Mouse (Mus musculus): ENCODE results near the gene Zfand2a. TPM values are rescaled to one million over a fixed set of nuclear protein-coding genes. Genes with fewer than 3 reads are reported as not detected.

The Zfand2a gene
- 13.1 TPM for polyA plus RNA-seq (2017; shearing (Covaris generic))

GRCm38 (mm10) chr5:139484185-139484814 is at the start of gene Zfand2a:
Zfand2a (minus strand) TSS chr5:139484549.

GRCm38 (mm10) chr5:139460384-139461067 is 23.8 kb downstream of the Zfand2a start, which contains the start of gene 3110082I17Rik:
3110082I17Rik (minus strand) TSS chr5:139460527.

GRCm38 (mm10) chr5:139423026-139423865 is 61.1 kb downstream of the Zfand2a start, which contains the start of gene Gper1:
Gper1 (plus strand) TSS chr5:139423151.

Other genes with a start within 250 kb of the Zfand2a start
- 142 TPM for gene Get4, start 232.2 kb downstream of the Zfand2a start, polyA plus RNA-seq (2017; shearing (Covaris generic))
- gene Adap1, start 158.9 kb downstream of the Zfand2a start, polyA plus RNA-seq (2017; shearing (Covaris generic)): 28.1 TPM
- 53.2 TPM for gene Cox19, start 133.1 kb downstream of the Zfand2a start, polyA plus RNA-seq (2017; shearing (Covaris generic))
- not detected for gene Cyp2w1, start 131.9 kb downstream of the Zfand2a start, polyA plus RNA-seq (2017; shearing (Covaris generic))
- 30.8 TPM for gene Gpr146, start 106.9 kb downstream of the Zfand2a start, polyA plus RNA-seq (2017; shearing (Covaris generic))
- gene C130050O18Rik, start 79.3 kb downstream of the Zfand2a start, polyA plus RNA-seq (2017; shearing (Covaris generic)): 0.11 TPM
- gene Gper1, start 61.4 kb downstream of the Zfand2a start, polyA plus RNA-seq (2017; shearing (Covaris generic)): not detected
- 8.8 TPM for gene 3110082I17Rik, start 24.0 kb downstream of the Zfand2a start, polyA plus RNA-seq (2017; shearing (Covaris generic))
- not detected for gene Uncx, start 58.9 kb upstream of the Zfand2a start, polyA plus RNA-seq (2017; shearing (Covaris generic))

Data from CD4-positive, CD25-positive, alpha-beta regulatory T cell (primary cell).